Mouse (Mus musculus) liver, postnatal 0 days (tissue): ENCODE results near the gene Cd5l.

ENCODE experiments used
- CTCF ChIP-seq: sonication (generic); IDR thresholded peaks from 2 replicates; pipeline ENCODE4 v1.5.1; 2016; ENCODE audit warnings: antibody characterized with exemption, low read depth
- EP300 ChIP-seq: IDR thresholded peaks from 2 replicates; pipeline ENCODE4 v1.6.1; 2016; ENCODE audit warnings: antibody characterized with exemption, low read depth, mild to moderate bottlenecking

DNA sequence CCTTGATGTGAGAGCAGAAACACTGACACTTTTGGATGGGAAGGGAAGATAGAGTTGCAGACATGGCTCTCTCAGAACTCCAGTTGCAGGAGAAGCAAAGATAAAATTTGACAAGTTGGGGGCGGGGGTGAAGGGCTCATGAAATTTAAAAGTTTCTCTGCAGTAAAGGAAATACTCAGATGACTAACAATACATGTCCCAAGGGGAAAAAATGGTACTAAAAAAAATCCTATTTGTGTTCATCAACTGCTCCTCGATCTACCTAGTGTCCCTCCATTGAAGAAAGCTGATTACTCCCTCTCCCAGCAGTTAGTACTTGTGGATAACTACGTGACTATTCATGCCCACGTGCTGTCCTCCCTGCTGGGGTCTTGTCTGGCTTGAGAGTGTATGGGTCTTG is 41.1 kb downstream of the Cd5l start:
- TF ChIP-seq CTCF = no peak
- TF ChIP-seq EP300 = no peak
